Mouse (Mus musculus) hindbrain, embryonic 15.5 days (tissue): ENCODE results near the gene Gpr35. TPM values are rescaled to one million over a fixed set of nuclear protein-coding genes. Genes with fewer than 3 reads are reported as not detected.

Source experiments
- ATAC-seq: fragments of 200-750 bp; cut with Nextera tagmentation; 2 replicates; pipeline ENCODE4 v1.8.0; 2017; ENCODE audit warnings: low read depth, moderate number of reproducible peaks, moderate TSS enrichment; ENCODE audit not compliant: low FRiP score
- H3K27ac ChIP-seq: fragments of 300-500 bp; sonication (generic); replicated peaks from 2 replicates; pipeline ENCODE4 v1.5.1; 2015; ENCODE audit warnings: mild to moderate bottlenecking, inconsistent platforms
- H3K27me3 ChIP-seq: fragments of 300-500 bp; sonication (generic); 2 replicates; pipeline ENCODE4 v1.6.1; 2015; ENCODE audit warnings: control low read depth, inconsistent platforms
- H3K36me3 ChIP-seq: fragments of 300-500 bp; sonication (generic); 2 replicates; pipeline ENCODE4 v1.6.1; 2015; ENCODE audit warnings: control low read depth, inconsistent platforms
- H3K4me1 ChIP-seq: fragments of 300-500 bp; sonication (generic); replicated peaks from 2 replicates; pipeline ENCODE4 v1.6.1; 2015; ENCODE audit warnings: control low read depth, inconsistent platforms
- H3K4me2 ChIP-seq: fragments of 300-500 bp; sonication (generic); 2 replicates; pipeline ENCODE4 v1.6.1; 2015; ENCODE audit warnings: moderate library complexity, mild to moderate bottlenecking, inconsistent platforms
- H3K4me3 ChIP-seq: fragments of 300-500 bp; sonication (generic); 2 replicates; pipeline ENCODE4 v1.5.1; 2015; ENCODE audit warnings: mild to moderate bottlenecking, inconsistent platforms
- H3K9ac ChIP-seq: fragments of 300-500 bp; sonication (generic); 2 replicates; pipeline ENCODE4 v1.6.1; 2015; ENCODE audit warnings: inconsistent platforms
- H3K9me3 ChIP-seq: fragments of 300-500 bp; sonication (generic); 2 replicates; pipeline ENCODE4 v1.6.1; 2016; ENCODE audit warnings: control low read depth, inconsistent platforms
- WGBS: fragments of 180-500 bp; shearing (Covaris S2); methylation state at CpG from one replicate; pipeline ENCODE4 v1.1.7; 2015; 5-methylcytosine and 5-hydroxymethylcytosine counted together
- polyA plus RNA-seq: library from polyadenylated mRNA; unstranded; fragments of >200 nt; fragmentation: Nextera tagmentation; extraction: Ambion mirVana; gene quantifications from 2 replicates; pipeline ENCODE4 v1.2.1, GENCODE M21; 2015

The Gpr35 gene
- polyA plus RNA-seq, 1 experiment from 2014 or later, result 0.79 TPM

- ATAC-seq, result no peak
- Histone ChIP-seq H3K4me2 (no peak overlapping the region), H3K9ac (no peak overlapping the region), H3K4me1 (no peaks in the 10 kb centered on the region), H3K36me3 (no peaks in the 10 kb centered on the region), H3K27me3 (no peaks in the 10 kb centered on the region), H3K9me3 (no peaks in the 10 kb centered on the region), H3K4me3 (no peak overlapping the region), H3K27ac (no peak overlapping the region)
- 65% methylated on average over 2 of the region's 2 CpGs for WGBS
Observed at GRCm38 (mm10) chr1:92992880-92993279, 42.2 kb downstream of the Gpr35 start.

GRCm38 (mm10) chr1:93006061-93006460 is 55.4 kb downstream of the Gpr35 start, which contains the start of gene Aqp12:
Gene Aqp12 (plus strand): TSS chr1:93006334.
- Histone ChIP-seq H3K27ac (no peak within 1 kb of the TSS), H3K27me3 (no peaks in the 10 kb centered on the region), H3K36me3 (no peaks in the 10 kb centered on the region), H3K9me3 (no peaks in the 10 kb centered on the region), H3K4me2 (no peak within 1 kb of the TSS), H3K4me1 (no peaks in the 10 kb centered on the region), H3K4me3 (no peak within 1 kb of the TSS), H3K9ac (no peak within 1 kb of the TSS)
- ATAC-seq, result no peak
- WGBS, result 76% methylated on average over 7 of the region's 7 CpGs

- no peak for ATAC-seq
Observed at GRCm38 (mm10) chr1:93009196-93009595, 58.5 kb downstream of the Gpr35 start.

GRCm38 (mm10) chr1:93010731-93011130 is 60.1 kb downstream of the Gpr35 start:
- WGBS, result 28% methylated on average over 3 of the region's 3 CpGs
- Histone ChIP-seq H3K9ac (no peak overlapping the region), H3K27ac (no peak overlapping the region), H3K4me3 (no peak overlapping the region), H3K4me1 (no peaks in the 10 kb centered on the region), H3K9me3 (no peaks in the 10 kb centered on the region), H3K36me3 (no peaks in the 10 kb centered on the region), H3K27me3 (no peaks in the 10 kb centered on the region), H3K4me2 (no peak overlapping the region)
- ATAC-seq, result no peak

More at GRCm38 (mm10) chr1:93009196-93009595, 58.5 kb downstream of the Gpr35 start:
- H3K9me3 ChIP-seq, result no peaks in the 10 kb centered on the region
- no peak overlapping the region for H3K9ac ChIP-seq
- H3K27ac ChIP-seq, result no peak overlapping the region
- no peak overlapping the region for H3K4me2 ChIP-seq
- 68% methylated on average over 4 of the region's 4 CpGs for WGBS
- H3K36me3 ChIP-seq, result no peaks in the 10 kb centered on the region
- H3K4me3 ChIP-seq, result no peak overlapping the region
- no peaks in the 10 kb centered on the region for H3K4me1 ChIP-seq
- H3K27me3 ChIP-seq, result no peaks in the 10 kb centered on the region

GRCm38 (mm10) chr1:93012103-93012585 is 61.5 kb downstream of the Gpr35 start:
- Histone ChIP-seq H3K36me3 (peaks cover 10% of the 10 kb centered on the region; the same call in 1 of the 2 replicates), H3K4me2 (no peak overlapping the region), H3K4me1 (no peaks in the 10 kb centered on the region), H3K27me3 (no peaks in the 10 kb centered on the region), H3K27ac (no peak overlapping the region), H3K9ac (no peak overlapping the region), H3K9me3 (no peaks in the 10 kb centered on the region), H3K4me3 (no peak overlapping the region)
- 81% methylated on average over 7 of the region's 7 CpGs for WGBS
- no peak for ATAC-seq

GRCm38 (mm10) chr1:93013367-93013766 is 62.7 kb downstream of the Gpr35 start:
- no peaks in the 10 kb centered on the region for H3K9me3 ChIP-seq
- H3K4me2 ChIP-seq, result no peak overlapping the region
- no peaks in the 10 kb centered on the region for H3K27me3 ChIP-seq
- 80% methylated on average over 4 of the region's 4 CpGs for WGBS
- H3K36me3 ChIP-seq, result peaks cover 22% of the 10 kb centered on the region
- no peak for ATAC-seq
- no peak overlapping the region for H3K27ac ChIP-seq
- H3K4me3 ChIP-seq, result no peak overlapping the region
- H3K9ac ChIP-seq, result no peak overlapping the region
- H3K4me1 ChIP-seq, result no peaks in the 10 kb centered on the region

- H3K27ac ChIP-seq, result no peak overlapping the region
- H3K27me3 ChIP-seq, result no peaks in the 10 kb centered on the region
- H3K4me3 ChIP-seq, result no peak overlapping the region
- H3K36me3 ChIP-seq, result peaks cover 33% of the 10 kb centered on the region
- H3K4me1 ChIP-seq, result no peaks in the 10 kb centered on the region
- no peaks in the 10 kb centered on the region for H3K9me3 ChIP-seq
- no peak overlapping the region for H3K9ac ChIP-seq
- peak; percentile 24; the same call in 1 of the 2 replicates for ATAC-seq
- H3K4me2 ChIP-seq, result no peak overlapping the region
Observed at GRCm38 (mm10) chr1:93014460-93014859, 63.8 kb downstream of the Gpr35 start.

- no peak for ATAC-seq
- no peaks in the 10 kb centered on the region for H3K9me3 ChIP-seq
- 75% methylated on average over 2 of the region's 2 CpGs for WGBS
- no peak overlapping the region for H3K4me3 ChIP-seq
- no peaks in the 10 kb centered on the region for H3K27me3 ChIP-seq
- H3K4me2 ChIP-seq, result no peak overlapping the region
- no peak overlapping the region for H3K27ac ChIP-seq
- no peak overlapping the region for H3K9ac ChIP-seq
- H3K4me1 ChIP-seq, result no peaks in the 10 kb centered on the region
- peaks cover 40% of the 10 kb centered on the region for H3K36me3 ChIP-seq
Observed at GRCm38 (mm10) chr1:93015136-93015535, 64.5 kb downstream of the Gpr35 start.

GRCm38 (mm10) chr1:93018716-93019115 is 68.1 kb downstream of the Gpr35 start:
- Histone ChIP-seq H3K4me3 (no peak overlapping the region), H3K27me3 (no peaks in the 10 kb centered on the region), H3K27ac (no peak overlapping the region), H3K4me2 (no peak overlapping the region), H3K4me1 (no peaks in the 10 kb centered on the region), H3K9ac (no peak overlapping the region), H3K9me3 (no peaks in the 10 kb centered on the region), H3K36me3 (peaks cover 72% of the 10 kb centered on the region)
- ATAC-seq, result no peak
- 88% methylated on average over 10 of the region's 10 CpGs for WGBS

GRCm38 (mm10) chr1:93020602-93021001 is 69.9 kb downstream of the Gpr35 start:
- peaks cover 91% of the 10 kb centered on the region for H3K36me3 ChIP-seq
- WGBS, result 93% methylated on average over 4 of the region's 4 CpGs
- no peaks in the 10 kb centered on the region for H3K4me1 ChIP-seq
- no peaks in the 10 kb centered on the region for H3K27me3 ChIP-seq
- H3K9me3 ChIP-seq, result no peaks in the 10 kb centered on the region
- ATAC-seq, result no peak
- no peak overlapping the region for H3K9ac ChIP-seq
- H3K4me2 ChIP-seq, result no peak overlapping the region
- no peak overlapping the region for H3K27ac ChIP-seq
- H3K4me3 ChIP-seq, result no peak overlapping the region

- no peak overlapping the region for H3K27ac ChIP-seq
- no peak for ATAC-seq
- 90% methylated on average over 8 of the region's 8 CpGs for WGBS
- H3K9me3 ChIP-seq, result no peaks in the 10 kb centered on the region
- peaks cover 93% of the 10 kb centered on the region for H3K36me3 ChIP-seq
- no peaks in the 10 kb centered on the region for H3K27me3 ChIP-seq
- H3K4me1 ChIP-seq, result no peaks in the 10 kb centered on the region
- H3K4me3 ChIP-seq, result no peak overlapping the region
- H3K4me2 ChIP-seq, result no peak overlapping the region
- no peak overlapping the region for H3K9ac ChIP-seq
Observed at GRCm38 (mm10) chr1:93026600-93026999, 75.9 kb downstream of the Gpr35 start.

GRCm38 (mm10) chr1:93029387-93029786 is 78.7 kb downstream of the Gpr35 start:
- no peaks in the 10 kb centered on the region for H3K9me3 ChIP-seq
- 95% methylated on average over 10 of the region's 10 CpGs for WGBS
- ATAC-seq, result no peak
- H3K4me2 ChIP-seq, result no peak overlapping the region
- peaks cover 90% of the 10 kb centered on the region for H3K36me3 ChIP-seq
- H3K27me3 ChIP-seq, result no peaks in the 10 kb centered on the region
- no peak overlapping the region for H3K27ac ChIP-seq
- H3K4me3 ChIP-seq, result no peak overlapping the region
- no peaks in the 10 kb centered on the region for H3K4me1 ChIP-seq
- no peak overlapping the region for H3K9ac ChIP-seq

- peaks cover 88% of the 10 kb centered on the region for H3K36me3 ChIP-seq
- no peak overlapping the region for H3K4me3 ChIP-seq
- H3K27me3 ChIP-seq, result no peaks in the 10 kb centered on the region
- H3K9ac ChIP-seq, result no peak overlapping the region
- H3K27ac ChIP-seq, result no peak overlapping the region
- H3K9me3 ChIP-seq, result no peaks in the 10 kb centered on the region
- no peaks in the 10 kb centered on the region for H3K4me1 ChIP-seq
- no peak for ATAC-seq
- H3K4me2 ChIP-seq, result no peak overlapping the region
- 92% methylated on average over 2 of the region's 2 CpGs for WGBS
Observed at GRCm38 (mm10) chr1:93030060-93030459, 79.4 kb downstream of the Gpr35 start.
